Mouse (Mus musculus): ENCODE results near the gene Zfp108. TPM values are rescaled to one million over a fixed set of nuclear protein-coding genes. Genes with fewer than 3 reads are reported as not detected.

Zfp108 gene
- polyA plus RNA-seq, 1 experiment from 2014 or later, result 2.5 TPM

- no peaks in the 10 kb centered on the region for H3K9me3 ChIP-seq (replicated peaks)
- no peaks in the 10 kb centered on the region for H3K27me3 ChIP-seq
- ATAC-seq, result peak; percentile 75
- peak within 1 kb of the TSS; percentile 93 for H3K27ac ChIP-seq
- peaks cover 51% of the 10 kb centered on the region for H3K36me3 ChIP-seq (ENCODE audit: poor library complexity, severe bottlenecking)
- H3K9ac ChIP-seq, result peak within 1 kb of the TSS; percentile 86
- H3K4me3 ChIP-seq, result peak within 1 kb of the TSS; percentile 69
- H3K4me1 ChIP-seq, result peaks cover 22% of the 10 kb centered on the region
- peak within 1 kb of the TSS; percentile 88 for H3K4me2 ChIP-seq
- WGBS, result 1% methylated on average over 13 of the region's 13 CpGs
These were observed 46.2 kb downstream of the Zfp108 start, which contains the start of gene Zfp61 for GRCm38 (mm10) chr7:24300771-24301282. Zfp61 (minus strand) TSS chr7:24301232.

Other genes with a start within 250 kb of the Zfp108 start
- gene Vmn1r183, start 201.5 kb upstream of the Zfp108 start, polyA plus RNA-seq (2015; fragmentation: Nextera tagmentation; extraction: Ambion mirVana), result not detected in 2 replicates
- gene Zfp180, start 172.9 kb upstream of the Zfp108 start, polyA plus RNA-seq (2015; fragmentation: Nextera tagmentation; extraction: Ambion mirVana), result 30.9 and 32.8 TPM in 2 replicates
- 7.7 and 8.6 TPM in 2 replicates for gene Zfp112, start 142.5 kb upstream of the Zfp108 start, polyA plus RNA-seq (2015; fragmentation: Nextera tagmentation; extraction: Ambion mirVana)
- gene Zfp235, start 120.6 kb upstream of the Zfp108 start, polyA plus RNA-seq (2015; fragmentation: Nextera tagmentation; extraction: Ambion mirVana), result 18.7 and 18.8 TPM in 2 replicates
- 8.4 and 8.8 TPM in 2 replicates for gene Zfp114, start 79.7 kb upstream of the Zfp108 start, polyA plus RNA-seq (2015; fragmentation: Nextera tagmentation; extraction: Ambion mirVana)
- gene Zfp111, start 43.4 kb upstream of the Zfp108 start, polyA plus RNA-seq (2015; fragmentation: Nextera tagmentation; extraction: Ambion mirVana), result 8.1 and 8.4 TPM in 2 replicates
- 4.5 and 4.6 TPM in 2 replicates for gene Zfp109, start 17.2 kb upstream of the Zfp108 start, polyA plus RNA-seq (2015; fragmentation: Nextera tagmentation; extraction: Ambion mirVana)
- 9.3 and 9.4 TPM in 2 replicates for gene Zfp93, start 15.6 kb downstream of the Zfp108 start, polyA plus RNA-seq (2015; fragmentation: Nextera tagmentation; extraction: Ambion mirVana)
- gene Zfp61, start 46.4 kb downstream of the Zfp108 start, polyA plus RNA-seq (2015; fragmentation: Nextera tagmentation; extraction: Ambion mirVana), result 44.0 and 46.2 TPM in 2 replicates
- gene Zfp94, start 61.9 kb downstream of the Zfp108 start, polyA plus RNA-seq (2015; fragmentation: Nextera tagmentation; extraction: Ambion mirVana), result 20.1 and 20.9 TPM in 2 replicates
- not detected in 2 replicates for gene Tescl, start 79.1 kb downstream of the Zfp108 start, polyA plus RNA-seq (2015; fragmentation: Nextera tagmentation; extraction: Ambion mirVana)
- not detected in 2 replicates for gene Lypd5, start 94.4 kb downstream of the Zfp108 start, polyA plus RNA-seq (2015; fragmentation: Nextera tagmentation; extraction: Ambion mirVana)
- 0.40 and 0.44 TPM in 2 replicates for gene Kcnn4, start 115.5 kb downstream of the Zfp108 start, polyA plus RNA-seq (2015; fragmentation: Nextera tagmentation; extraction: Ambion mirVana)
- gene Smg9, start 144.8 kb downstream of the Zfp108 start, polyA plus RNA-seq (2015; fragmentation: Nextera tagmentation; extraction: Ambion mirVana), result 25.7 and 30.4 TPM in 2 replicates
- gene Irgc1, start 197.5 kb downstream of the Zfp108 start, polyA plus RNA-seq (2015; fragmentation: Nextera tagmentation; extraction: Ambion mirVana), result 0.15 TPM in 1 of 2 replicates, not detected in the other
- gene Plaur, start 207.7 kb downstream of the Zfp108 start, polyA plus RNA-seq (2015; fragmentation: Nextera tagmentation; extraction: Ambion mirVana), result 1.3 TPM in 2 replicates
- 45.8 and 47.0 TPM in 2 replicates for gene Cadm4, start 227.2 kb downstream of the Zfp108 start, polyA plus RNA-seq (2015; fragmentation: Nextera tagmentation; extraction: Ambion mirVana)

All from forebrain, embryonic 13.5 days (tissue).